Mouse (Mus musculus) E14TG2a.4 (cell line): ENCODE results near the gene Strn3.
"Not testable (repeated sequence)": the region's sequence is repeated elsewhere in the genome, so short reads cannot be mapped to it uniquely, and the experiment has no call there.

Source experiments
- H3K27me3 ChIP-seq: 2 replicates; pipeline ENCODE4 v1.6.1; 2014; ENCODE audit warnings: low read length, control low read depth; ENCODE audit not compliant: insufficient read depth
- H3K36me3 ChIP-seq: 2 replicates; pipeline ENCODE4 v1.6.1; 2014; ENCODE audit warnings: low read length, control low read depth; ENCODE audit not compliant: insufficient read depth
- H3K4me1 ChIP-seq: replicated peaks from 2 replicates; pipeline ENCODE4 v1.6.1; 2014; ENCODE audit warnings: low read depth, low read length, control low read depth
- H3K4me3 ChIP-seq: replicated peaks from 2 replicates; pipeline ENCODE4 v1.5.1; 2014; ENCODE audit warnings: mild to moderate bottlenecking, low read length
- H3K9me3 ChIP-seq: 2 replicates; pipeline ENCODE4 v1.6.1; 2014; ENCODE audit warnings: low read length, control low read depth
- CTCF ChIP-seq: conservative IDR thresholded peaks from 2 replicates; pipeline ENCODE4 v1.5.1; 2014; ENCODE audit warnings: low read length
- NANOG ChIP-seq: IDR thresholded peaks from 2 replicates; pipeline ENCODE4 v1.6.1; 2014; ENCODE audit warnings: borderline replicate concordance, low read length, mixed read lengths
- POU5F1 ChIP-seq: IDR thresholded peaks from 2 replicates; pipeline ENCODE4 v1.6.1; 2014; ENCODE audit warnings: low read length, borderline replicate concordance

Gene Strn3

DNA sequence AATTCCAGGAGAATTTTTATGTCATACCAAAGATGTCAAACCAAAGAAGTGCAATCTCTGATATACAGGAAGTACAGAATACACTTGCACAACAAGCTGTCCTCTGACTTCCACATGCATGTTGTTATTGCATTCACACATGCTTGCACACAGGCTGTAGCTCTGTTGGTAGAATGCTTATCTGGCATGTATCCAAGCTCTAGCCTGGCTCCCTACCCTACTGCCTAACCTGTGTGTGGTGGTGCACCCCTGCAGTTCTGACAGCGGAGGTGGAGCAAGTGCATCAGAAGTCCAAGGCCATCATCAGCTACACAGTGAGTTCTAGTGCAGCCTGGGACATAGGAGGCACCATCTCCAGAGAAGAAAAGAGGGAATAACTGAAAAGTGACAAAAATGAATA, 12.9 kb downstream of the Strn3 start:
- H3K9me3 ChIP-seq: no peaks in the 10 kb centered on the region
- TF ChIP-seq NANOG (no peak), CTCF (no peak), POU5F1 (no peak)

DNA sequence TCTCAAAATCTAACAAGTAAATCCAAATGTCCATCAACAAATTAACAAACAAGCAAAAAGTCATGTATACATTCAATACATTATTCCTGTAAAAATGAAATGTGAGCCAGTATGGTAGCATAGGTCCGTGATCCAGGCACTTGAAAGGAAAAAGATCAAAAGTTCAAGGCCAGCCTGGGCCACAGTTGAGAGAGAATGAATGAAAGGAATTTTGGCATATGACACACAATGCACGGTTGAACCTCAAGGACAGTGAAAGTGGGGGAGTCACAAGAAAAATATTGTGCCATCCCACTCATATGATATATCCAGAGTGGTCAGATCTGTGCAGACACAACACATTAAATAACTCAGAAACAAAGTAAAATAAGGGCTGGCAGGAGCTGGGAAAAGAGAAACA, 15.3 kb downstream of the Strn3 start:
- Histone ChIP-seq H3K9me3 (no peaks in the 10 kb centered on the region), H3K4me3 (no peak overlapping the region), H3K4me1 (peaks cover 53% of the 10 kb centered on the region), H3K27me3 (no peaks in the 10 kb centered on the region), H3K36me3 (0 out of 2 replicates have a peak, but pooled peaks cover 6% of the 10 kb centered on the region)
- no peak for TF ChIP-seq NANOG
- TF ChIP-seq POU5F1: no peak
- no peak for TF ChIP-seq CTCF

More for the DNA sequence above, 12.9 kb downstream of the Strn3 start:
- peaks cover 52% of the 10 kb centered on the region for H3K4me1 ChIP-seq
- no peak overlapping the region for H3K4me3 ChIP-seq
- 0 out of 2 replicates have a peak, but pooled peaks cover 2% of the 10 kb centered on the region for H3K36me3 ChIP-seq
- H3K27me3 ChIP-seq: no peaks in the 10 kb centered on the region

DNA sequence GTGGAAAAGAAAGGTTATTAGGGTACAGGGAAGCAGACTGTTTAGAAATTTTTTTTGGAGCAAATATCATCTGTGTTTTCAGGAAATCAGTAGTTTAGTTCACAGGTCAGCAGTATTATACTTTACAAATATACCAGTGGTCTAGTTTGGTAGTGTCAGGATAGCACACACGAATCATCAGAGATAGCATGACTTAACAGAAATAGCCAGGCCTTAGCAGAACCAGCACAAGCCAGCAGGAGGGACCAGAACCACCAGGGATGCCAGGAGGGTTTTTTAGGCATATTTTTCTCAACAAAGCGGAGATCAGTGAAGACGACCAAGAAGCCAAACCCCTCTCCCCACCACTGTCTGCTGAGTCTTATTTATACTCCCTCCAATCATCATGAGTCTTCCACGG, 18.4 kb downstream of the Strn3 start:
- H3K9me3 ChIP-seq: no peaks in the 10 kb centered on the region
- 0 out of 2 replicates have a peak, but pooled peaks cover 6% of the 10 kb centered on the region for H3K36me3 ChIP-seq
- no peaks in the 10 kb centered on the region for H3K27me3 ChIP-seq
- peaks cover 67% of the 10 kb centered on the region for H3K4me1 ChIP-seq
- H3K4me3 ChIP-seq: no peak overlapping the region
- TF ChIP-seq NANOG: no peak
- TF ChIP-seq POU5F1: no peak
- no peak for TF ChIP-seq CTCF

DNA sequence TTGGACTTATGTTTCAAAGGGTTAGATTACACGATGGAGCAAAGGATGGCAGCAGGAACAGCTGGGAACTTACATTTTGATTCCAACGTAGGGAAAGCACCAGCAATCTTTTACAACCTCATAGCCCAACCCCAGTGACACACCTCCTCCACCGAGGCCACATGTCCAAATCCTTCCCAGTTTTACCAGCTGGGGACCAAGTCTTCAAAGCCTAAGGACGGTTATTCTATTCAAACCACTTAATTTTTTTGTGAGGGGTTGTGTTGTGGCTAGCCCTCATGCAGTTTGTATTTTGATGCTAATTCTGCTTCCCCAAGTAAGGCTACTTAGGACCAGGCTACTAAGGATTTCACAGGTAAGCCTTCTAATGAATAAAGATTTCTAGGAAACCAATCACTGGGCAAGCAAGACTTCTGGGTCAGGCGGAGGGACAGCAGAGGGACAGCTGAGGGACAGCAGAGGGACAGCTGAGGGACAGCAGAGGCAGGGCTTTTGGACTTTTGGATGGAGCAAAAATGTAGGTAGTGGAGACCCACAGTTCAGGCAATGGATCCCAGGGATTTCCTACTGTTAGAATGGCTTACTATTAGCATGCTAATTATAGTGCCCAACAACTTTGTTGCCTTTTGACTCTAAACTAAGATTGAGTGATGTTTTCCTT, 20.3 kb downstream of the Strn3 start:
- TF ChIP-seq POU5F1 (no peak), NANOG (no peak), CTCF (no peak)
- Histone ChIP-seq H3K4me3 (peak overlapping the region; percentile 41), H3K27me3 (no peaks in the 10 kb centered on the region), H3K36me3 (0 out of 2 replicates have a peak, but pooled peaks cover 6% of the 10 kb centered on the region), H3K4me1 (peaks cover 71% of the 10 kb centered on the region), H3K9me3 (no peaks in the 10 kb centered on the region)

DNA sequence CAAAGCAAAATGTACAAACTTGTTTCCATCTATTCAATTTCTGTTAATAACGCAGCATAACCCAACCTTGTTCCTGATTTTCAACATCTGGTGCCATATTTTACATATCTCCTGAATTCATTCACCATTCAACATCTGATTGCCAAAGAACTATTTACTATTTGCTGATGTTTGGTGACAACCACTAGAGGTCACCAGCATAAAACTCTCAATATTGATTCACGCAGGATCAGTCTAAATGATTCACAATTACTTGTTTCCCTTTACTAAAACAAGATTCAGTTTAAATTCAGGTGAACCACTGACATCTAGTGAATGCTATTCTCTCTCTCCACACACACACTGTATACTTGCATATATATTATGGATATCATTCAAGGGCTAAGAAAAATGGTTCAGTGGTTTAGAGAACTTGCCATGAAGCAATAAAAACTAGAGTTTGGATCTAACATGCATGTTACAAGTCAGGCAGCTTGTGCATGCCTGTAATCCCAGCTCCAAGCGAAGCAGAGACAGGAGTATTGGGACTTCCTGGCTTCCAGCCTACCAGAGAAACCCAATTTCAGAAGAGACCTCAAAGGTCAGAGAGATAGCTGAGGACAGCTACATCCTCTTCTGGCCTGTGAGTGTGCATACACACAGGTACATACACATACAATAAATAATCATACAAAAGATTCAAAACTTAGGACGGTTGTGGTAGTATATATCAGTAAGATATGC, 24.8 kb downstream of the Strn3 start:
- H3K4me3 ChIP-seq: no peak overlapping the region
- no peaks in the 10 kb centered on the region for H3K27me3 ChIP-seq
- peaks cover 3% of the 10 kb centered on the region; the same call in 1 of the 2 replicates for H3K36me3 ChIP-seq
- TF ChIP-seq NANOG: no peak
- TF ChIP-seq CTCF: 0 out of 2 replicates have a peak, but pooled peaks have one; percentile 3
- TF ChIP-seq POU5F1: no peak
- H3K9me3 ChIP-seq: no peaks in the 10 kb centered on the region
- peaks cover 65% of the 10 kb centered on the region for H3K4me1 ChIP-seq

DNA sequence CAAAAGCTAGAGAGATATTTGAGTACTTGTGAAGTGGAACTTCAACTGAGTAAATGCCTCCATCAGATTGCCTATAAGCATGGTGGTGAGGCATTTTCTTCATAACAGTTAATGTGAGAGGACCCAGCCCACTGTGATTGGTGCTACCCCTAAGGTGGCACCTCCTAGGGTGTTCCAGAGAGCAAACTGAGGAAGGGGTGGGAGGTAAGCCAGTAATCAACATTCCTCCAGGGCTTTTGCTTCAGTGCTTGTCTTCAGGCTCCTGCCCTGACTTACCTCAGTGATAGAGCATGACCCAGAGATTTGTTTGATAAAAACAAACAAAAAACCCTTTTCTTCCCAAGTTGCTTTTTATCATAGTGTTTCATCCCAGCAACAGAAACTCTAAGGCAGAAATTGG, 27.8 kb downstream of the Strn3 start:
- peaks cover 45% of the 10 kb centered on the region for H3K4me1 ChIP-seq
- no peak overlapping the region for H3K4me3 ChIP-seq
- no peaks in the 10 kb centered on the region for H3K9me3 ChIP-seq
- TF ChIP-seq CTCF (no peak), POU5F1 (no peak), NANOG (no peak)
- H3K36me3 ChIP-seq: peaks cover 3% of the 10 kb centered on the region; the same call in 1 of the 2 replicates
- H3K27me3 ChIP-seq: no peaks in the 10 kb centered on the region

DNA sequence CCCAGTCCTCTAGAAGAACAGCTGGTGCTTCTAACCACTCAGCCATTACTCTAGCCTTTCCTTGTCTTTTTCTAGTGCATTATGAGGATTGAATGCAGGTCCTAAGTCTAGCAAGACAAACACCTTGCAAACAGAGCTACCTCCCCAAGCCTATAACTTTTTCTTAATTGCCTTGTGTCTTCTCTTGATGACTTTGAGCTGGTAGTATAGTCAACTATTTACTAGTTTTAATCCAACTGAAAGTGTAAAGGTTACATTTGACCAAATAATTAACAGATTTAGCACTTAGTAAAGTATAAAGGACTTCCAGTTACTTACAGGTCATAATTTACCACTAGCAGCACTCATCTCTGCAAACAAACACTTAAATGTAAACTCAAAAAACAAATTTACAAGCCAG, 28.7 kb downstream of the Strn3 start:
- Histone ChIP-seq H3K9me3 (no peaks in the 10 kb centered on the region), H3K4me3 (no peak overlapping the region), H3K27me3 (no peaks in the 10 kb centered on the region), H3K4me1 (peaks cover 38% of the 10 kb centered on the region), H3K36me3 (peaks cover 3% of the 10 kb centered on the region; the same call in 1 of the 2 replicates)
- TF ChIP-seq POU5F1 (no peak), CTCF (no peak), NANOG (no peak)

DNA sequence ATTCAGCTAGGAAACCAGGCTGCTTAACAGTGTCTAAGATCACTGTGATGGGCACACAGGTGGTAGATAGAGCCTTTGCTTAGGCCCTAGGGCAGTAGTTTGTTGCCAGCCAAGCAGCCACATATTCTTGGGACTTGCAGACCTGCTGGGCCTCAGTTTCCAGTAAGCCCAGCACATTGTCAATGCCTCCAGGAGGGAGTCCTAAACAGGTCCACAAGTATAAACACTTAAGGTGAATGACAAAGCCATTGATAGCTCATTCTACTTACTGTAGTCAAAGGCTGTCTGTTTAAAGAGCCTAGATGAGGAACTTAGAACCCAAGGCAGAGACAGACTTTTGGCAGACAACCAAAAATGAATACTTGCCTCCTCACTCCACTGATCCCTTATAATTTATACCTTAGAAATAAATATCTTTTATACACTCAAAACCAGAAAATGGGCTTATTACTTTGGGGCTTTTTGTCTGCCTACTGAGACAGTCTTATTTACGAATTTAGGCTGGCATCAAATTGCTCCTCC, 35.7 kb downstream of the Strn3 start:
- Histone ChIP-seq H3K36me3 (peaks cover 22% of the 10 kb centered on the region), H3K9me3 (no peaks in the 10 kb centered on the region)
- peak; percentile 85 for TF ChIP-seq NANOG
- TF ChIP-seq CTCF: no peak

DNA sequence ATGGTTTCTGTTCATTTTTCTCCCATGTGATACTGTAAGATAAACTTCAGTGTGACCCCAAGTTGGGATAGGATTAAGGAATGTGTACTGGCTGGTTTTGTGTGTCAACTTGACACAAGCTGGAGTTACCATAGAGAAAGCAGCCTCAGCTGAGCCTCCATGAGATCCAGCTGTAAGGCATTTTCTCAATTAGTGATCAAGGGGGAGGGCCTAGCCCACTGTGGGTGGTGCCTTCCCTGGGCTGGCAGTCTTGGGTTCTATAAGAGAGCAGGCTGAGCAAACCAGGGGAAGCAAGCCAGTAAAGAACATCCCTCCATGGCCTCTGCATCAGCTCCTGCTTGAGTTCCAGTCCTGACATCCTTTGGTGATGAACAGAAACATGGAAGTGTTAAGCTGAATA, 42.3 kb downstream of the Strn3 start:
- H3K36me3 ChIP-seq: peaks cover 52% of the 10 kb centered on the region
- not testable (repeated sequence) for H3K9me3 ChIP-seq, H3K4me1 ChIP-seq, H3K4me3 ChIP-seq, H3K27me3 ChIP-seq

More for the DNA sequence above, 35.7 kb downstream of the Strn3 start:
- Histone ChIP-seq H3K4me3 (no peak overlapping the region), H3K27me3 (no peaks in the 10 kb centered on the region), H3K4me1 (peaks cover 11% of the 10 kb centered on the region)
